Mouse (Mus musculus): ENCODE data around the gene Ncf4. TPM values are rescaled to one million over a fixed set of nuclear protein-coding genes. Genes with fewer than 3 reads are reported as not detected.
"Not testable (repeated sequence)": the region's sequence is repeated elsewhere in the genome, so short reads cannot be mapped to it uniquely, and the experiment has no call there.

Ncf4 gene
- polyA plus RNA-seq, 1 experiment from 2014 or later = 5.9 TPM

GRCm38 (mm10) chr15:78234823-78235509 lies 9.6 kb upstream of the Ncf4 start:
- Histone ChIP-seq H3K9ac (no peak overlapping the region), H3K4me1 (peaks cover 7% of the 10 kb centered on the region; the same call in 1 of the 2 replicates), H3K4me2 (no peak overlapping the region), H3K27ac (no peak overlapping the region), H3K9me3 (no peaks in the 10 kb centered on the region), H3K4me3 (no peak overlapping the region), H3K27me3 (no peaks in the 10 kb centered on the region), H3K36me3 (no peaks in the 10 kb centered on the region)
- no peak for ATAC-seq (ENCODE audit: borderline replicate concordance, extremely low read depth, low FRiP score, low TSS enrichment)
- WGBS = 60% methylated on average over 5 of the region's 5 CpGs

- Histone ChIP-seq H3K36me3 (no peaks in the 10 kb centered on the region), H3K27ac (no peak overlapping the region), H3K9ac (no peak overlapping the region), H3K4me3 (no peak overlapping the region), H3K4me2 (no peak overlapping the region), H3K9me3 (no peaks in the 10 kb centered on the region), H3K4me1 (no peaks in the 10 kb centered on the region), H3K27me3 (no peaks in the 10 kb centered on the region)
- 23% methylated on average over 10 of the region's 10 CpGs for WGBS
- no peak for ATAC-seq (ENCODE audit: borderline replicate concordance, extremely low read depth, low FRiP score, low TSS enrichment)
Measured at GRCm38 (mm10) chr15:78239453-78239852, 5.1 kb upstream of the Ncf4 start.

- H3K9me3 ChIP-seq = no peaks in the 10 kb centered on the region
- no peaks in the 10 kb centered on the region for H3K27me3 ChIP-seq
- ATAC-seq (ENCODE audit: borderline replicate concordance, extremely low read depth, low FRiP score, low TSS enrichment) = no peak
- H3K4me2 ChIP-seq = no peak overlapping the region
- no peak overlapping the region for H3K4me3 ChIP-seq
- H3K27ac ChIP-seq = no peak overlapping the region
- no peaks in the 10 kb centered on the region for H3K4me1 ChIP-seq
- 53% methylated on average over 14 of the region's 14 CpGs for WGBS
- H3K9ac ChIP-seq = no peak overlapping the region
- H3K36me3 ChIP-seq = no peaks in the 10 kb centered on the region
Measured at GRCm38 (mm10) chr15:78239956-78240617, 4.5 kb upstream of the Ncf4 start.

- no peak for ATAC-seq (ENCODE audit: borderline replicate concordance, extremely low read depth, low FRiP score, low TSS enrichment)
Measured at GRCm38 (mm10) chr15:78241335-78241734, 3.3 kb upstream of the Ncf4 start.

GRCm38 (mm10) chr15:78243061-78243460 lies 1.5 kb upstream of the Ncf4 start:
- H3K27ac ChIP-seq = 0 out of 2 replicates have a peak overlapping the region, but pooled peaks have one; percentile 46
- H3K27me3 ChIP-seq = no peaks in the 10 kb centered on the region
- no peak overlapping the region for H3K4me2 ChIP-seq
- no peak overlapping the region for H3K9ac ChIP-seq
- peaks cover 12% of the 10 kb centered on the region for H3K4me1 ChIP-seq
- WGBS = 77% methylated on average over 8 of the region's 8 CpGs
- H3K36me3 ChIP-seq = no peaks in the 10 kb centered on the region
- H3K4me3 ChIP-seq = no peak overlapping the region
- H3K9me3 ChIP-seq = no peaks in the 10 kb centered on the region
- ATAC-seq (ENCODE audit: borderline replicate concordance, extremely low read depth, low FRiP score, low TSS enrichment) = no peak

More at GRCm38 (mm10) chr15:78241335-78241734, 3.3 kb upstream of the Ncf4 start:
- WGBS = 39% methylated on average over 11 of the region's 11 CpGs
- H3K36me3 ChIP-seq = no peaks in the 10 kb centered on the region
- no peaks in the 10 kb centered on the region for H3K9me3 ChIP-seq
- H3K4me3 ChIP-seq = no peak overlapping the region
- no peak overlapping the region for H3K4me2 ChIP-seq
- H3K27me3 ChIP-seq = no peaks in the 10 kb centered on the region
- peaks cover 2% of the 10 kb centered on the region for H3K4me1 ChIP-seq
- no peak overlapping the region for H3K9ac ChIP-seq
- H3K27ac ChIP-seq = no peak overlapping the region

- H3K4me2 ChIP-seq = no peak overlapping the region
- no peak overlapping the region for H3K9ac ChIP-seq
- H3K36me3 ChIP-seq = no peaks in the 10 kb centered on the region
- no peak for ATAC-seq (ENCODE audit: borderline replicate concordance, extremely low read depth, low FRiP score, low TSS enrichment)
- peaks cover 12% of the 10 kb centered on the region for H3K4me1 ChIP-seq
- no peaks in the 10 kb centered on the region for H3K9me3 ChIP-seq
- H3K4me3 ChIP-seq = no peak overlapping the region
- WGBS = 47% methylated on average over 6 of the region's 6 CpGs
- no peaks in the 10 kb centered on the region for H3K27me3 ChIP-seq
- H3K27ac ChIP-seq = 0 out of 2 replicates have a peak overlapping the region, but pooled peaks have one; percentile 46
Measured at GRCm38 (mm10) chr15:78243774-78244173, 827 bp upstream of the Ncf4 start.

GRCm38 (mm10) chr15:78246143-78247116 lies 1.8 kb downstream of the Ncf4 start:
- peak; percentile 58; the same call in 1 of the 2 replicates for ATAC-seq (ENCODE audit: borderline replicate concordance, extremely low read depth, low FRiP score, low TSS enrichment)
- WGBS = 42% methylated on average over 18 of the region's 18 CpGs
- Histone ChIP-seq H3K4me2 (no peak overlapping the region), H3K9me3 (no peaks in the 10 kb centered on the region), H3K4me3 (no peak overlapping the region), H3K36me3 (no peaks in the 10 kb centered on the region), H3K27ac (no peak overlapping the region), H3K27me3 (no peaks in the 10 kb centered on the region), H3K4me1 (peaks cover 12% of the 10 kb centered on the region), H3K9ac (no peak overlapping the region)

- H3K36me3 ChIP-seq = no peaks in the 10 kb centered on the region
- 60% methylated on average over 2 of the region's 2 CpGs for WGBS
- no peaks in the 10 kb centered on the region for H3K9me3 ChIP-seq
- no peak overlapping the region for H3K4me2 ChIP-seq
- H3K27ac ChIP-seq = no peak overlapping the region
- H3K27me3 ChIP-seq = no peaks in the 10 kb centered on the region
- ATAC-seq (ENCODE audit: borderline replicate concordance, extremely low read depth, low FRiP score, low TSS enrichment) = no peak
- no peak overlapping the region for H3K4me3 ChIP-seq
- H3K9ac ChIP-seq = no peak overlapping the region
- peaks cover 12% of the 10 kb centered on the region for H3K4me1 ChIP-seq
Measured at GRCm38 (mm10) chr15:78247659-78248058, 3.1 kb downstream of the Ncf4 start.

GRCm38 (mm10) chr15:78248410-78248809 lies 3.8 kb downstream of the Ncf4 start:
- no peaks in the 10 kb centered on the region for H3K27me3 ChIP-seq
- H3K36me3 ChIP-seq = no peaks in the 10 kb centered on the region
- no peak overlapping the region for H3K4me2 ChIP-seq
- 29% methylated on average over 3 of the region's 3 CpGs for WGBS
- no peak overlapping the region for H3K27ac ChIP-seq
- peaks cover 12% of the 10 kb centered on the region for H3K4me1 ChIP-seq
- ATAC-seq (ENCODE audit: borderline replicate concordance, extremely low read depth, low FRiP score, low TSS enrichment) = no peak
- H3K4me3 ChIP-seq = no peak overlapping the region
- H3K9me3 ChIP-seq = no peaks in the 10 kb centered on the region
- H3K9ac ChIP-seq = no peak overlapping the region

- no peaks in the 10 kb centered on the region for H3K9me3 ChIP-seq
- 22% methylated on average over 20 of the region's 20 CpGs for WGBS
- H3K36me3 ChIP-seq = no peaks in the 10 kb centered on the region
- H3K4me2 ChIP-seq = no peak overlapping the region
- H3K9ac ChIP-seq = no peak overlapping the region
- H3K4me1 ChIP-seq = no peaks in the 10 kb centered on the region
- peaks cover 8% of the 10 kb centered on the region; the same call in 1 of the 2 replicates for H3K27me3 ChIP-seq
- H3K27ac ChIP-seq = no peak overlapping the region
- H3K4me3 ChIP-seq = no peak overlapping the region
- ATAC-seq (ENCODE audit: borderline replicate concordance, extremely low read depth, low FRiP score, low TSS enrichment) = no peak
Measured at GRCm38 (mm10) chr15:78254751-78255150, 10.2 kb downstream of the Ncf4 start.

GRCm38 (mm10) chr15:78256602-78257259 lies 12.1 kb downstream of the Ncf4 start:
- not testable (repeated sequence) for H3K27me3 ChIP-seq; H3K9me3 ChIP-seq; ATAC-seq (ENCODE audit: borderline replicate concordance, extremely low read depth, low FRiP score, low TSS enrichment); H3K36me3 ChIP-seq; H3K9ac ChIP-seq; H3K4me2 ChIP-seq; H3K4me3 ChIP-seq; H3K4me1 ChIP-seq; H3K27ac ChIP-seq

All from lung, embryonic 15.5 days (tissue).